Mouse (Mus musculus): ENCODE data around the gene Lrig3. TPM values are rescaled to one million over a fixed set of nuclear protein-coding genes. Genes with fewer than 3 reads are reported as not detected.

The Lrig3 gene
- polyA plus RNA-seq (2012; ENCODE audit: low replicate concordance): 0.10 and 0.14 TPM in 2 replicates

DNA sequence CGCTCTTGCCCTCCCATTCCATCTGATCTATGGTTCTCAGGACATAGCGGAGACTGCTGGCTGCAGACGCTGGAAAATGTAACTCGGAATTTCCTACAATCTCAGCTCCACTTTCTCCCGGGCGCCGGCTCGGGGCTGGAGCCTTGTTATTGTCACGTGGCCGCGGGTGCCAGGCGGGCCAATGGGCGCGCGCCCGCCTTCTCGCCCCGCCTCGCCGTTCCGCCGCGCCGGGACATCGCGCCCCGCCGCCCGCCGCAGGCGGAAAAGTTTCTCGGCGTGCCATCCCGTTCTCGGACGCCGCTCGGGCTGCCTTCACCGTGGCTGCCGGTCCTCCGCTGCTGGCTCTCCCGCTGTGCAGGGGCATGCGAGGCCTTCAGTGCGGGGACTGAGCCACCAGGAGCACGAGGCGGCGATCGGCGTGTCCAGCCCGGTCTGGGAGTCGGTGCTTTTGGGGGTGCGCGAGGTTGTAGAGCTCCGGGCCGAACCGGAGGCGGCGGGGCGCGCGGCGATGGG, at the start of gene Lrig3:
TSS of gene Lrig3 (plus strand) at position 201 of the 513 bp plus-strand sequence.

